Mouse (Mus musculus): ENCODE measurements around the gene M6pr. TPM values are rescaled to one million over a fixed set of nuclear protein-coding genes. Genes with fewer than 3 reads are reported as not detected.

M6pr gene
- total and polyA plus RNA-seq, 2 experiments from 2014 or later: 44.0 to 51.9 TPM

DNA sequence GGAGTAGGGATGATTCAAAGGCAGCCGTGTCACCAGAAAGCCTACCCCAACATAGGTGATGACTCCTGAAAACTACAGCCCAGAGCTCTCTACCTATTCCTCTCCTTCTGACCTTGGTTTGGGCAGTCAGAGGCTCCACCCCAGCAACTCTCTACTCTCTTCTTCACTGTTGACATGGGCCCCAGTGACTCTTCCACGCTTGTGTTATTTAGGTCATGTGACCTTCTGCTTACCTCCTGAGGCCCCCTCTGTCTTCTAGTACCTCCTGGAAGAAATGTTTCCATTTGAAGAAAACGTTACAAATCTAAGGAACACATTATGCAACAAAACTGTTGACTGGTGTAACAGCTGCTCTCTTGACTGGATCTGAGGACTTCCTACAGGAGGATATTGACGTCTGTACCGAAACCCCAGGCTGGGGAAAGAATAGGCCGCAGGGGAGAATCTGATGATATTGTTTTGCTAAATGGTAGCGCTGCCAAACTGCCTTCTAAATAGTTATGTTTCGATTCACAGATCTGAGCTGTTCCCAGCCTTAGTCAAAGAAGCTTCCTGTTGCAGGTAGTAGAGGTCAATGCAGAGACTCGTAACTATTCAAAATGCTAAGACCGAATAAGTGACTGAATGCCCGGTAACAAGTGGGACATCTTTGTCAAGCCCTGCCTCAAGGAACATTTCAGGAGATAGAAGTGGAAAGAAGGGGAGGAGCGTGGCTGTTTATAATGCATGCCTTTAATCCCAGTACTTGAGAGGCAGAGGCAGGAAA lies 3.5 kb upstream of the M6pr start:
- no peak overlapping the region for H3K9ac ChIP-seq
- H3K36me3 ChIP-seq (ENCODE audit: insufficient read depth): no peaks in the 10 kb centered on the region
- ATAC-seq: no peak
- TF ChIP-seq CTCF (IDR thresholded peaks at IDR 0.05; ENCODE audit: low read depth): no peak
- peaks cover 11% of the 10 kb centered on the region for H3K4me1 ChIP-seq (ENCODE audit: insufficient read depth)
- H3K9me3 ChIP-seq (ENCODE audit: low read length): no peaks in the 10 kb centered on the region
- 81% methylated on average over 12 of the region's 12 CpGs for WGBS
- H3K4me3 ChIP-seq (ENCODE audit: low read depth, low read length): no peak overlapping the region
- no peak for DNase-seq
- H3K4me2 ChIP-seq (ENCODE audit: low read depth): no peak overlapping the region
- no peaks in the 10 kb centered on the region for H3K27me3 ChIP-seq (ENCODE audit: insufficient read depth, low read length)
- no peak overlapping the region for H3K27ac ChIP-seq (ENCODE audit: low read depth, low read length)

DNA sequence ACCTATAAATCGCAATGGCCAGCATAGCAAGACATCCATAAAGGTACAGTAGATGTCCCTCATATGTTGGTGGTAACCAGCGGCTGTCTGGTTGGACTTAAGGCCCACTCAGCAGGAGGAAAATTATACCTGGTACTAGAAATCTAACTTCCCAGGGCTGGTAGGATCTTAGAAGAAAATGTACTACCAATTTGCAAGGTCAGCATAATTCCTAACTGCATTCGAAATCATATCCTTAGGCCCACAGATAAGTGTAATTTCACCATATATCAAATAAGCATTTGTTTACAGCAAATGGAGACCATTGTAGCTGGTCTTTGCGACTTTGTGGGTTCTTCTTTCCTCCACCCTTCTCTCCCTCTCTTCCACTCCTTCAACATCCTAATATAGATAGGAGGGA lies 1.8 kb upstream of the M6pr start:
- Histone ChIP-seq H3K27me3 (ENCODE audit: insufficient read depth, low read length) (no peaks in the 10 kb centered on the region), H3K9me3 (ENCODE audit: low read length) (no peaks in the 10 kb centered on the region), H3K9ac (no peak overlapping the region), H3K4me1 (ENCODE audit: insufficient read depth) (peaks cover 11% of the 10 kb centered on the region), H3K4me3 (ENCODE audit: low read depth, low read length) (no peak overlapping the region), H3K27ac (ENCODE audit: low read depth, low read length) (no peak overlapping the region), H3K36me3 (ENCODE audit: insufficient read depth) (no peaks in the 10 kb centered on the region), H3K4me2 (ENCODE audit: low read depth) (no peak overlapping the region)
- no peak for DNase-seq
- ATAC-seq: no peak
- 82% methylated on average over 4 of the region's 4 CpGs for WGBS
- TF ChIP-seq CTCF (IDR thresholded peaks at IDR 0.05; ENCODE audit: low read depth): no peak

DNA sequence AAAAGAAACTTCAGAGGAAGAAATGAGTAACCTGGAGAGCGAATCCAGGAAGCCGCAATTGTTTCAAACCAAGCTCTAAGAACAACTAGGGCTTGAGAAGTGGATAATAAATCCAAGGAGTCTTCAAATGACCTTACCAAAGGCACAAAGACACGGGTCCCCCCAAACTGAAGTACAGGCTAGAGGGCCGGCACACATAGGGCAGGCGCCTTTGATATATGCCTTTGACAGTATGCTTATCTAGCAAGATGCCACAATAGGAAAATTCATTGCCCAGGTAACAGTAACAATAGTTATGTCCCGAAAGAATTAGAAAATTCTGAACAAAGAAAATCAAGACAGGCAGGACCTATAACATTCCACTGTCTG lies 400 bp upstream of the M6pr start:
- no peak for TF ChIP-seq CTCF (IDR thresholded peaks at IDR 0.05; ENCODE audit: low read depth)
- Histone ChIP-seq H3K9me3 (ENCODE audit: low read length) (no peaks in the 10 kb centered on the region), H3K9ac (no peak overlapping the region; the same call in 1 of the 2 replicates), H3K27me3 (ENCODE audit: insufficient read depth, low read length) (no peaks in the 10 kb centered on the region), H3K4me3 (ENCODE audit: low read depth, low read length) (peak overlapping the region; percentile 79), H3K4me2 (ENCODE audit: low read depth) (peak overlapping the region; percentile 84; the same call in 1 of the 2 replicates), H3K27ac (ENCODE audit: low read depth, low read length) (peak overlapping the region; percentile 40; the same call in 1 of the 2 replicates), H3K4me1 (ENCODE audit: insufficient read depth) (peaks cover 11% of the 10 kb centered on the region), H3K36me3 (ENCODE audit: insufficient read depth) (peaks cover 7% of the 10 kb centered on the region; the same call in 1 of the 2 replicates)
- ATAC-seq: no peak; the same call in 1 of the 2 replicates
- no peak for DNase-seq
- WGBS: 74% methylated on average over 6 of the region's 6 CpGs

DNA sequence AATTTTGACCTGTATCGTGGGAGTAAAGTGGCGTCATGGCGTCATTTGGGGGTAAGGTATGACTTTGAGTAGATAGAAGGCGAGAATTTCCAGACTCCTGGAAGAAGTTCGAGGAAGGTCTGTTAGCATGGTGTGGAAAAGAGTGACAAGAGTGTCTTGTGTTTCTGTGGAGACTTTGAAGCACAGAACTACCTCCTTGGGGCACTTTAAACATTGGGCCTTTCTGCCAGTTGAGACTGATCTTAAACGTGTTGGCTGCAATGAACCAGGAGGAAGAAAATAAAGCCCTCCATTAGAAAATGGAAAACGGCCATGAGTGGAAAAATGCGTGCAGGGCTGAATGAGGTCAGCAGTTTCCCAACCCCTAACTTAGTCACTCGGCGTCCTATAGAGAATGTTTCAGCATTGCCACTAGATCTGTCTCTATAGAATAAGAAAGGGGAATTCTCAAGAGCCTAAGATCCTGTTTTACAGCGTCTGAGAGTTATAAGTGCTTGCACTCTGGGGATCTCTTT lies 983 bp downstream of the M6pr start:
- Histone ChIP-seq H3K4me3 (ENCODE audit: low read depth, low read length) (peak overlapping the region; percentile 79), H3K27me3 (ENCODE audit: insufficient read depth, low read length) (no peaks in the 10 kb centered on the region), H3K9me3 (ENCODE audit: low read length) (no peaks in the 10 kb centered on the region), H3K27ac (ENCODE audit: low read depth, low read length) (peak overlapping the region; percentile 66), H3K36me3 (ENCODE audit: insufficient read depth) (peaks cover 21% of the 10 kb centered on the region), H3K4me1 (ENCODE audit: insufficient read depth) (peaks cover 11% of the 10 kb centered on the region), H3K4me2 (ENCODE audit: low read depth) (peak overlapping the region; percentile 84), H3K9ac (peak overlapping the region; percentile 79)
- DNase-seq (no peak), ATAC-seq (no peak)
- no peak for TF ChIP-seq CTCF (IDR thresholded peaks at IDR 0.05; ENCODE audit: low read depth)
- WGBS: 13% methylated on average over 11 of the region's 11 CpGs

DNA sequence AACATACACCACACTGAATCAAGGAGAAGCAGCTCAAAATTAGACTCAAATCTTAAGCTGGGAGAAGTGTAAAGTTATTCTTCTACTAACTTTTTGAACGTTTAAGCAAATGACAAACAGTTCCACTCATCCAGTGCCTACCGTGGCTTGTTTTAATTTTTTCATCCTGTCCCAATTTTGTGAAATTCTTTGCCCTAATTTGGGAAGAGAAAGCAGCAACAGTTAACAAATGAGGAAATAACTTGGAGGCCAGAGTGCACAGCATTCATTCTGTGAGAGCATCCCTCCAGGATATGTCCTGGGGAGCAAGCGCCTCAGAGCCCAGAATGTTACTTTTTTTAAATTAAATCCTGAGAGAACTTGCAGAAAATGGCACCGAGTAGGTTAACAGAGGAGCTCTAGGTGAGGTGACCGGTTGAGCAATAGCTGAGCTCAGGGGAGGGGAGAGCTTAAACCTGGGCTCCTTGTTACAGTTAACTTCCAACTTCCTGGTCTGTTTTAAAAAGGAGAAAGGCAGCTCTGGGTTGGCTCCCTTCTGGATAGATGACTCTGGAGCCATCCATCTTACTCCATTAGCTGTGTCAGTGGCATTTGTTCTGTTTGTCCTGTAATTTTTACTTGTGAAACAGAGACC lies 1.8 kb downstream of the M6pr start:
- H3K4me3 ChIP-seq (ENCODE audit: low read depth, low read length): no peak overlapping the region; the same call in 1 of the 2 replicates
- H3K36me3 ChIP-seq (ENCODE audit: insufficient read depth): peaks cover 28% of the 10 kb centered on the region
- no peak for TF ChIP-seq CTCF (IDR thresholded peaks at IDR 0.05; ENCODE audit: low read depth)
- H3K9ac ChIP-seq: no peak overlapping the region
- peaks cover 11% of the 10 kb centered on the region for H3K4me1 ChIP-seq (ENCODE audit: insufficient read depth)
- H3K9me3 ChIP-seq (ENCODE audit: low read length): no peaks in the 10 kb centered on the region
- WGBS: 81% methylated on average over 5 of the region's 5 CpGs
- DNase-seq: no peak
- H3K27ac ChIP-seq (ENCODE audit: low read depth, low read length): no peak overlapping the region
- ATAC-seq: no peak
- H3K4me2 ChIP-seq (ENCODE audit: low read depth): peak overlapping the region; percentile 84; the same call in 1 of the 2 replicates
- H3K27me3 ChIP-seq (ENCODE audit: insufficient read depth, low read length): no peaks in the 10 kb centered on the region

DNA sequence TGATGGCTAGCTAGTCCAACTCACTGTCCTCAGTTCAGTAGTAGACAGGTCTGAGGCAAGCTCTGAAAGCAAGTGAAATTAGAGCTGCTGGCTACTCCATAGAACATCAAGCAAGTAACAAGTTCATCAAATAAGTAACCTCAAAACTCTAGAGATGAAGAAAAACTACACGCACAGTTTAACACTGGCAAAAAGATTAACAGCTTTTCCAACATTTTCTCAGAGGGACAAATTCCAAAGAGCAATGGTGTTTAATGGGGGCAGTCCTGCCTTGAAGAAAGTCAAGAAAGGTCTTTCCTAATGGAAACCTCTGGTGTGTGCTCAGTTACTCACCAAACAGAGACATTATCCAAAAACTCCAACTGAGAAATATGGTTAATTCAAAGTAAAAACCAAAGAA lies 10.2 kb downstream of the M6pr start:
- TF ChIP-seq CTCF (IDR thresholded peaks at IDR 0.05; ENCODE audit: low read depth): no peak
- Histone ChIP-seq H3K4me3 (ENCODE audit: low read depth, low read length) (no peak overlapping the region), H3K9ac (no peak overlapping the region), H3K4me2 (ENCODE audit: low read depth) (no peak overlapping the region), H3K27me3 (ENCODE audit: insufficient read depth, low read length) (no peaks in the 10 kb centered on the region), H3K36me3 (ENCODE audit: insufficient read depth) (peaks cover 93% of the 10 kb centered on the region), H3K4me1 (ENCODE audit: insufficient read depth) (no peaks in the 10 kb centered on the region), H3K9me3 (ENCODE audit: low read length) (no peaks in the 10 kb centered on the region), H3K27ac (ENCODE audit: low read depth, low read length) (no peak overlapping the region)
- no peak for DNase-seq
- 97% methylated on average over 1 of the region's 1 CpGs for WGBS
- no peak for ATAC-seq
